In genomic region chr19:8967893-8968292, GRCm38 (mm10) we compare ENCODE assay signal across 8 mouse cellular contexts. TPM values are rescaled to one million over a fixed set of nuclear protein-coding genes. Genes with fewer than 3 reads are reported as not detected.
DNase-seq lines count a peak whose midpoint lies in the region; ATAC-seq and TF ChIP-seq lines count a peak whose summit lies in the region.

No protein-coding gene starts in this region.

- WGBS in cerebellum, adult 2 months, result 3% methylated on average over 9 of the region's 9 CpGs
- 3% methylated on average over 9 of the region's 9 CpGs for WGBS in spleen, adult 2 months
- 2% methylated on average over 9 of the region's 9 CpGs for WGBS in liver, embryonic 12.5 days (ENCODE audit: insufficient replicate concordance)
- 3% methylated on average over 8 of the region's 9 CpGs for WGBS in stomach, postnatal 0 days

- H3K36me3 ChIP-seq in spleen, adult 2 months (ENCODE audit: control insufficient read depth, insufficient read depth, low read length), result peaks cover 54% of the 10 kb centered on the region
- peaks cover 80% of the 10 kb centered on the region for H3K36me3 ChIP-seq in liver, embryonic 12.5 days
- peaks cover 28% of the 10 kb centered on the region for H3K36me3 ChIP-seq in stomach, postnatal 0 days (ENCODE audit: control insufficient read depth, insufficient read depth, low read length)

- no peak for DNase-seq in cerebellum, adult 2 months
- DNase-seq in cerebellum, postnatal 14 days, result no peak
- DNase-seq in spleen, adult 2 months (ENCODE audit: low read depth in 1 of 2, low spot score in 2 of 2), result no peak
- no peak for DNase-seq in spleen, adult 12 weeks (ENCODE audit: low spot score)
- no peak for DNase-seq in stomach, postnatal 0 days (ENCODE audit: low spot score)
- DNase-seq in embryo, embryonic 10 days (ENCODE audit: low spot score), result no peak

- no peak for TF ChIP-seq POLR2A in cerebellum, adult 2 months (IDR thresholded peaks at IDR 0.05; ENCODE audit: borderline replicate concordance, insufficient read depth, low read length)
- TF ChIP-seq POLR2A in spleen, adult 2 months (IDR thresholded peaks at IDR 0.05; ENCODE audit: low read depth, low read length), result no peak

- TF ChIP-seq CTCF in cerebellum, adult 2 months (IDR thresholded peaks at IDR 0.05; ENCODE audit: borderline replicate concordance, insufficient read depth, low read depth, low read length), result no peak
- no peak for TF ChIP-seq CTCF in spleen, adult 2 months (IDR thresholded peaks at IDR 0.05; ENCODE audit: extremely low read depth, insufficient read depth, insufficient read length, insufficient replicate concordance)
- no peak for TF ChIP-seq CTCF in stomach, postnatal 0 days (IDR thresholded peaks at IDR 0.05; ENCODE audit: low read depth)

- H3K4me2 ChIP-seq in liver, embryonic 12.5 days, result peak overlapping the region; percentile 89
- peak overlapping the region; percentile 93 for H3K4me2 ChIP-seq in stomach, postnatal 0 days (replicated peaks; ENCODE audit: low read depth)

- TF ChIP-seq EP300 in stomach, postnatal 0 days (optimal IDR thresholded peaks at IDR 0.05), result no peak

- H3K4me1 ChIP-seq in cerebellum, adult 2 months (ENCODE audit: control insufficient read depth, insufficient read depth, low read length), result 0 out of 2 replicates have a peak, but pooled peaks cover 2% of the 10 kb centered on the region
- H3K4me1 ChIP-seq in spleen, adult 2 months (ENCODE audit: control insufficient read depth, insufficient read depth, insufficient read length), result peaks cover 2% of the 10 kb centered on the region; the same call in 1 of the 2 replicates
- peaks cover 51% of the 10 kb centered on the region for H3K4me1 ChIP-seq in liver, embryonic 12.5 days
- H3K4me1 ChIP-seq in stomach, postnatal 0 days (replicated peaks; ENCODE audit: control insufficient read depth, insufficient read depth), result 0 out of 2 replicates have a peak, but pooled peaks cover 3% of the 10 kb centered on the region

- peak overlapping the region; percentile 83 for H3K4me3 ChIP-seq in cerebellum, adult 2 months (replicated peaks; ENCODE audit: insufficient read depth, low read depth, low read length)
- peak overlapping the region; percentile 76 for H3K4me3 ChIP-seq in spleen, adult 2 months (ENCODE audit: extremely low read depth, insufficient read depth, insufficient read length)
- H3K4me3 ChIP-seq in liver, embryonic 12.5 days, result peak overlapping the region; percentile 80
- H3K4me3 ChIP-seq in stomach, postnatal 0 days (ENCODE audit: low read depth, low read length), result peak overlapping the region; percentile 82

- peak overlapping the region; percentile 90 for H3K9ac ChIP-seq in liver, embryonic 12.5 days
- H3K9ac ChIP-seq in stomach, postnatal 0 days (ENCODE audit: low read length), result peak overlapping the region; percentile 86

- H3K27ac ChIP-seq in cerebellum, adult 2 months (ENCODE audit: insufficient read depth, low read length), result no peak overlapping the region
- H3K27ac ChIP-seq in spleen, adult 2 months (ENCODE audit: insufficient read depth, low read length), result no peak overlapping the region
- H3K27ac ChIP-seq in liver, embryonic 12.5 days, result peak overlapping the region; percentile 82
- peak overlapping the region; percentile 79; the same call in 1 of the 2 replicates for H3K27ac ChIP-seq in stomach, postnatal 0 days (replicated peaks)

- no peaks in the 10 kb centered on the region for H3K27me3 ChIP-seq in cerebellum, adult 2 months (ENCODE audit: control insufficient read depth, insufficient read depth, low read length)
- no peaks in the 10 kb centered on the region for H3K27me3 ChIP-seq in spleen, adult 2 months (ENCODE audit: control insufficient read depth, insufficient read depth, low read length)
- H3K27me3 ChIP-seq in liver, embryonic 12.5 days (replicated peaks), result no peaks in the 10 kb centered on the region
- no peaks in the 10 kb centered on the region for H3K27me3 ChIP-seq in stomach, postnatal 0 days (ENCODE audit: control insufficient read depth, insufficient read depth, low read length)

- H3K9me3 ChIP-seq in liver, embryonic 12.5 days (replicated peaks), result no peaks in the 10 kb centered on the region
- H3K9me3 ChIP-seq in stomach, postnatal 0 days (ENCODE audit: control insufficient read depth, low read length), result no peaks in the 10 kb centered on the region

- no peak for ATAC-seq in liver, embryonic 12.5 days
- ATAC-seq in stomach, postnatal 0 days (ENCODE audit: low FRiP score, low TSS enrichment), result no peak
- ATAC-seq in cerebellum, adult (ENCODE audit: insufficient number of reproducible peaks, low FRiP score, low TSS enrichment), result no peak

RNA-seq across cellular contexts. Expression of gene Eef1g, which starts 1.1 kb away (rescaled TPM):
- polyA plus RNA-seq in cerebellum, adult 2 months (2012; rRNA removed), result 263 and 281 TPM in 2 replicates
- polyA plus RNA-seq in spleen, adult 2 months (2012; rRNA removed), result 206 and 242 TPM in 2 replicates
- 358 and 366 TPM in 2 replicates for polyA plus RNA-seq in liver, embryonic 12.5 days (2016; fragmentation: Nextera tagmentation; extraction: Ambion mirVana)
- polyA plus RNA-seq in stomach, postnatal 0 days (2015; fragmentation: Nextera tagmentation; extraction: Ambion mirVana), result 240 and 247 TPM in 2 replicates

RNA-seq across cellular contexts. Expression of gene Tut1, which starts 14.2 kb away (rescaled TPM):
- polyA plus RNA-seq in cerebellum, adult 2 months (2012; rRNA removed), result 20.5 and 20.8 TPM in 2 replicates
- polyA plus RNA-seq in spleen, adult 2 months (2012; rRNA removed), result 18.3 and 22.3 TPM in 2 replicates
- polyA plus RNA-seq in liver, embryonic 12.5 days (2016; fragmentation: Nextera tagmentation; extraction: Ambion mirVana), result 26.0 and 27.7 TPM in 2 replicates
- polyA plus RNA-seq in stomach, postnatal 0 days (2015; fragmentation: Nextera tagmentation; extraction: Ambion mirVana), result 14.9 and 15.8 TPM in 2 replicates

RNA-seq across cellular contexts. Expression of gene Ahnak, which starts 21.2 kb away (rescaled TPM):
- polyA plus RNA-seq in cerebellum, adult 2 months (2012; rRNA removed), result 5.3 and 5.8 TPM in 2 replicates
- polyA plus RNA-seq in spleen, adult 2 months (2012; rRNA removed), result 6.9 and 8.0 TPM in 2 replicates
- polyA plus RNA-seq in liver, embryonic 12.5 days (2016; fragmentation: Nextera tagmentation; extraction: Ambion mirVana), result 1.8 and 2.0 TPM in 2 replicates
- polyA plus RNA-seq in stomach, postnatal 0 days (2015; fragmentation: Nextera tagmentation; extraction: Ambion mirVana), result 86.6 and 103 TPM in 2 replicates

RNA-seq across cellular contexts. Expression of gene Mta2, which starts 26.2 kb away (rescaled TPM):
- 30.9 and 33.9 TPM in 2 replicates for polyA plus RNA-seq in cerebellum, adult 2 months (2012; rRNA removed)
- polyA plus RNA-seq in spleen, adult 2 months (2012; rRNA removed), result 35.0 and 37.7 TPM in 2 replicates
- 138 and 140 TPM in 2 replicates for polyA plus RNA-seq in liver, embryonic 12.5 days (2016; fragmentation: Nextera tagmentation; extraction: Ambion mirVana)
- polyA plus RNA-seq in stomach, postnatal 0 days (2015; fragmentation: Nextera tagmentation; extraction: Ambion mirVana), result 68.0 and 69.3 TPM in 2 replicates

RNA-seq across cellular contexts. Expression of gene Eml3, which starts 38.5 kb away (rescaled TPM):
- polyA plus RNA-seq in cerebellum, adult 2 months (2012; rRNA removed), result 40.2 and 45.0 TPM in 2 replicates
- 72.3 and 77.7 TPM in 2 replicates for polyA plus RNA-seq in spleen, adult 2 months (2012; rRNA removed)
- 21.3 and 23.0 TPM in 2 replicates for polyA plus RNA-seq in liver, embryonic 12.5 days (2016; fragmentation: Nextera tagmentation; extraction: Ambion mirVana)
- 24.6 and 26.6 TPM in 2 replicates for polyA plus RNA-seq in stomach, postnatal 0 days (2015; fragmentation: Nextera tagmentation; extraction: Ambion mirVana)

Comparison
In these comparisons a context has a peak if more than half of its experiments do, and no peak if none do; other contexts are left out.
1. H3K27ac ChIP-seq: peak in liver, embryonic 12.5 days (single experiment) and stomach, postnatal 0 days (single experiment); none in cerebellum, adult 2 months (single experiment) and spleen, adult 2 months (single experiment).
2. Peak in every context shown above with its lines, with median percentiles within 50 percentile points of each other: H3K4me3 ChIP-seq.